Mouse (Mus musculus) left cerebral cortex, adult 2 months (tissue): ENCODE measurements at regions not wholly inside any gene's neighbourhood (a gene's known extent, or its start where the extent isn't known, plus 50 kb on each side); places are given as distances from the start of the nearest gene placed in this dataset.
A peak's percentile ranks its signal among the peaks of the same experiment; 100 is the strongest.

Experiments
- DNase-seq, 2 experiments: peaks; one replicate each; pipeline ENCODE4 v3.0.0; 2021 to 2022; ENCODE audit warnings: low spot score in 2 of 2, mixed read lengths in 1 of 2; ENCODE audit errors: extremely low spot score in 1 of 2
- H3K27ac ChIP-seq: fragments of 200-600 bp; 2 replicates; pipeline ENCODE4 v1.8.1; 2022
- H3K4me3 ChIP-seq: fragments of 200-600 bp; 2 replicates; pipeline ENCODE4 v1.8.1; 2022
- CTCF ChIP-seq: fragments of 200-600 bp; IDR thresholded peaks from 2 replicates; pipeline ENCODE4 v1.8.1; 2022; ENCODE audit warnings: antibody characterized with exemption, mild to moderate bottlenecking, moderate library complexity
- intact Hi-C: fragments of 180-260 bp; cut with DNase I; formaldehyde crosslinking; loops from one replicate; pipeline ENCODE4 v1.15.1; 2025

GRCm38 (mm10) chr2:178542032-178542431 is 111.7 kb downstream of the Cdh26 start:
- Histone ChIP-seq H3K27ac (no peak overlapping the region), H3K4me3 (no peak overlapping the region)
- TF ChIP-seq CTCF: peak; percentile 81
- DNase-seq: peak; percentile 40 to 56
- intact Hi-C loops: loop anchor here (1.0 kb wide), 1 partner anchor 123 kb away; no protein-coding TSS in a partner anchor

- TF ChIP-seq CTCF: no peak
These were observed 114.1 kb downstream of the Cdh26 start for GRCm38 (mm10) chr2:178544411-178544810.

GRCm38 (mm10) chr2:178545601-178546352 is 115.4 kb downstream of the Cdh26 start:
- no peak for TF ChIP-seq CTCF
- DNase-seq: no peak
- no peak overlapping the region for H3K27ac ChIP-seq
- no peak overlapping the region for H3K4me3 ChIP-seq
- intact Hi-C loops: no loop called here

More at GRCm38 (mm10) chr2:178544411-178544810, 114.1 kb downstream of the Cdh26 start:
- intact Hi-C loops: no loop called here
- no peak overlapping the region for H3K4me3 ChIP-seq
- DNase-seq: no peak
- H3K27ac ChIP-seq: no peak overlapping the region

DNA sequence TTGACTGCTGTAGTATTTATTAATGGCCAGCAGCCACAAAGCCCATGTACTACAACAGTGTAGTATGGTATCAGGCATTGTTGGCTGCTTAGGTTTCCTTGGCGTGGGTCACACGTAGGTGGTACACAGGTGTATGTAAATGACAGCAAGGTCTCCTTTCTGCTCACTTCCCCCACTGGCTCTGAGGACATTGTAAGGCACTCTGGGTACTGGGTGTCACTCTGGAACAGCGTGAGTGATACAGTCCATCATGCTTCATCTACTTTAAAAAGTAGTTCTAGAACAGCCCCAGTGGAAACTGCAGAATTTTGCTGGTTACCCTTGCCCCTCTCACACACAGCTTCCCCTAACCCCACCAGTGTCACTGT is 116.0 kb downstream of the Cdh26 start:
- no peak overlapping the region for H3K27ac ChIP-seq
- no peak for TF ChIP-seq CTCF
- no peak for DNase-seq
- no peak overlapping the region for H3K4me3 ChIP-seq
- intact Hi-C loops: no loop called here

- intact Hi-C loops: no loop called here
- TF ChIP-seq CTCF: no peak
- no peak for DNase-seq
- Histone ChIP-seq H3K27ac (no peak overlapping the region), H3K4me3 (no peak overlapping the region)
These were observed 116.6 kb downstream of the Cdh26 start for GRCm38 (mm10) chr2:178546888-178547287.

GRCm38 (mm10) chr2:178548937-178549336 is 118.6 kb downstream of the Cdh26 start:
- Histone ChIP-seq H3K27ac (no peak overlapping the region), H3K4me3 (no peak overlapping the region)
- no peak for TF ChIP-seq CTCF
- intact Hi-C loops: no loop called here
- DNase-seq: peak in 1 of 2 experiments; percentile 21

DNA sequence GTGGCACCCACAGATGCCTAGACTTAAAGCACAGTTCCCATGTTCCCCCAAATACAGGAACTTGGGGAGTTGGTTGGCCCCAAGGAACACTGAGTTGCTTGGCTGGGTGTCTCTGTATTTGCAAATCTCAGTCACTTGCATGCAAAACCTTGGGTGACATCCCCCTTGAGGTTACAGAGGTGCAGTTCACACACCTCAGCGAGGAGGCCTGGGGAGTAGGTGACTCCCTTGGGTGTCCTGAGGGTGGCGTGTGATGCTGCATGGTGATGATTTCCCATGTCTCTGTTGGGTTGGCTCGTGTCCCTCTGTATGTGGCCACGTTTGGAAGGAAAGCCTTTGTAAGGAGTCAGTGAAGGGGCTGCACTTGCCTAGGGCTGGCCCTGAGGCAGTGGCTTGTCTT is 123.4 kb downstream of the Cdh26 start:
- intact Hi-C loops: loop anchor here (1.0 kb wide), 1 partner anchor 39 kb away; no protein-coding TSS in a partner anchor
- DNase-seq: no peak
- Histone ChIP-seq H3K4me3 (no peak overlapping the region), H3K27ac (no peak overlapping the region)
- no peak for TF ChIP-seq CTCF

GRCm38 (mm10) chr2:178555692-178556340 is 125.5 kb downstream of the Cdh26 start:
- intact Hi-C loops: no loop called here
- DNase-seq: no peak
- no peak for TF ChIP-seq CTCF
- no peak overlapping the region for H3K4me3 ChIP-seq
- no peak overlapping the region for H3K27ac ChIP-seq

- H3K4me3 ChIP-seq: no peak overlapping the region
- intact Hi-C loops: no loop called here
- TF ChIP-seq CTCF: no peak
These were observed 127.6 kb downstream of the Cdh26 start for GRCm38 (mm10) chr2:178557934-178558333.

DNA sequence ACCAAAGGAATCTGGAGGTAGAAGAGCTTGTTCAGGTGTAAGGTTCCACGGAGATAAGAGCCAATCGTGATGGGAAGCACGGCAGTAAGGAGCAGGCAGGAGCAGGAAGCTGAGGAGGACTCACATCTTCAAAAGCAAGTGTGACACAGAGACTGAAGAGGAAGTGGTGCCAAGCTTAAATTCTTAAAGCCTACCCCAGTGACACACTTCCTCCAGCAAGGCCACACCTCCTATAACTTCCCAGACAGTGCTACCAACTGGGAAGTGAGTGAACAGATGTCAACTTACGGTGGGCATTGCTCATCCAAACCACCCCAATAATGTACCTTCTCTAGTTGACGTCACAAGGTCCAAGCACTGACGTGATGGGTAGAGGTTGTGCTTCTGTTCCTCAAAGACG is 133.0 kb downstream of the Cdh26 start:
- DNase-seq: no peak
- TF ChIP-seq CTCF: no peak
- Histone ChIP-seq H3K27ac (no peak overlapping the region), H3K4me3 (no peak overlapping the region)
- intact Hi-C loops: no loop called here

More at GRCm38 (mm10) chr2:178557934-178558333, 127.6 kb downstream of the Cdh26 start:
- DNase-seq: no peak
- no peak overlapping the region for H3K27ac ChIP-seq

GRCm38 (mm10) chr2:178565368-178565818 is 135.1 kb downstream of the Cdh26 start:
- TF ChIP-seq CTCF: no peak
- intact Hi-C loops: no loop called here
- peak; percentile 72 to 78 for DNase-seq
- no peak overlapping the region; the same call in 1 of the 2 replicates for H3K27ac ChIP-seq
- H3K4me3 ChIP-seq: no peak overlapping the region

DNA sequence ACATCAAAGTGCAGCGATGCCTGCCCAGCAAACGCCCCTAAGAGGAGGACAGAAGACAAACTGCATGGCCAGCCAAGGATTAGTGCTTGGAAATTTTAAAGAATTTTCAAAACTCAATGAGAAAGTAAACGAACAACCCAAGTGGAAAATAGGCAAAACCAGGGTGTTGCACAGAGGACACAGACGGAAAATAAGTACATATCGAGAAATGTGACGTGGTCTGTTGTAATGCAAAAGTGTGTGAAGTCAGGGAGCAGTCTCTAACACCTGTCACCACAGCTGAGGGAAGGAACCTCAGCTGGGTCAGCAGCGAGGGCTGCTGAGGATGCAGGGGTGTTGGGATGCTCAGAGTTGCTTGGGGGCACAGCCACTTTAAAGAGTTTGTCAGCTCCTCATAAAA is 137.2 kb downstream of the Cdh26 start:
- intact Hi-C loops: no loop called here
- no peak overlapping the region for H3K27ac ChIP-seq
- no peak for DNase-seq
- no peak for TF ChIP-seq CTCF
- no peak overlapping the region for H3K4me3 ChIP-seq
